Mouse (Mus musculus) cortical plate, adult 2 months (tissue): ENCODE measurements around the gene Tnip3. TPM values are rescaled to one million over a fixed set of nuclear protein-coding genes. Genes with fewer than 3 reads are reported as not detected.

Source experiments
- H3K27ac ChIP-seq: fragments of 200-500 bp; 2 replicates; pipeline ENCODE4 v1.5.1; 2012; ENCODE audit warnings: low read length, control low read depth, inconsistent platforms; ENCODE audit not compliant: insufficient read depth
- H3K4me1 ChIP-seq: fragments of 200-500 bp; 2 replicates; pipeline ENCODE4 v1.6.1; 2011; ENCODE audit warnings: low read length; ENCODE audit not compliant: control insufficient read depth, insufficient read depth
- H3K4me3 ChIP-seq: fragments of 200-500 bp; 2 replicates; pipeline ENCODE4 v1.5.1; 2011; ENCODE audit warnings: mild to moderate bottlenecking, low read length, control low read depth; ENCODE audit not compliant: insufficient read depth
- CTCF ChIP-seq: fragments of 200-500 bp; IDR thresholded peaks from 2 replicates; pipeline ENCODE4 v1.5.1; 2011; ENCODE audit warnings: mild to moderate bottlenecking, control low read depth, low read length; ENCODE audit not compliant: insufficient read depth; ENCODE audit errors: extremely low read depth
- POLR2A ChIP-seq: fragments of 200-500 bp; IDR thresholded peaks from 2 replicates; pipeline ENCODE4 v1.6.1; 2011; ENCODE audit warnings: mild to moderate bottlenecking, low read length, control low read depth; ENCODE audit not compliant: insufficient read depth; ENCODE audit errors: extremely low read depth
- polyA plus RNA-seq: library from polyadenylated mRNA; depleted of rRNA; stranded (reverse); fragments of >200 nt; gene quantifications from 2 replicates; pipeline ENCODE4 v1.2.3, GENCODE M21; 2012

Gene Tnip3
- polyA plus RNA-seq, 1 experiment, result not detected

DNA sequence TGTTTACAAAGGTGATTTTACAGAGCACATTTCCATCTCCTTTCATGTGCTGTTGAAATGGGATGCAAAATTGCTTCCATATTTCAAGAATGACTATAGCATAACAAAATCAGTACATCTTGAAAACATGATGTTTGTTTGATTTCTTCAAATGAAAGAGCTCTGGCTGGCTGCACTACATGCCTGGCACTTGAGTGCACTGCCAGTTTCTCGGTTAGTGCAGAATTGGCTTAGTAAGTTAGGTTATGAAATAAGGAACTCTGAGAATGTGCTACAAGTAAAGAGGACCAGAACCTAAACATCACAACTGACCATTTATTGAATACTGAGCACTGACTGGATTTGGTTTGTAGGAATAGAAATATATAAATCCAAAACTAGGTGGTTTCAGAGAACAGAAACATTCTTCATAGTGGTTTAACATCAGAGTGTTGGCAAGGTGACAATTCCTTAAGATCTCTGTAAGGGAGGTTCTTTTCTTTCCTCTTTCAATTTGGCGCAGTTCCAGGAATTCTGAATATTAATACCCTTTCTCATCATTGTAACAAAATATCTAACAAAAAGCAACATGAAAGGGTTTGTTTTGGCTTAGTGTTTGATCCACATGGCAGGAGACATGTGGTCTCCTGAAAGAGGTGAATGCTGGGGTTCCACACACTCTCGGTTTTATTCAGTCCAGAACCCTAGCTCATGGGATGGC is 98.1 kb downstream of the Tnip3 start:
- TF ChIP-seq CTCF (no peak), POLR2A (no peak)
- no peaks in the 10 kb centered on the region for H3K4me1 ChIP-seq
- H3K27ac ChIP-seq, result no peak overlapping the region
- H3K4me3 ChIP-seq, result no peak overlapping the region

- no peaks in the 10 kb centered on the region for H3K4me1 ChIP-seq
- no peak overlapping the region for H3K27ac ChIP-seq
- H3K4me3 ChIP-seq, result no peak overlapping the region
- TF ChIP-seq CTCF (no peak), POLR2A (no peak)
Measured at GRCm38 (mm10) chr6:65630578-65630977, 105.5 kb downstream of the Tnip3 start.

- no peak overlapping the region for H3K27ac ChIP-seq
- TF ChIP-seq POLR2A (no peak), CTCF (no peak)
- no peak overlapping the region for H3K4me3 ChIP-seq
- no peaks in the 10 kb centered on the region for H3K4me1 ChIP-seq
Measured at GRCm38 (mm10) chr6:65632184-65632583, 107.1 kb downstream of the Tnip3 start.

- H3K4me3 ChIP-seq, result no peak overlapping the region
- H3K4me1 ChIP-seq, result peaks cover 1% of the 10 kb centered on the region; the same call in 1 of the 2 replicates
- H3K27ac ChIP-seq, result no peak overlapping the region
- TF ChIP-seq CTCF (no peak), POLR2A (no peak)
Measured at GRCm38 (mm10) chr6:65642431-65642830, 117.3 kb downstream of the Tnip3 start.

DNA sequence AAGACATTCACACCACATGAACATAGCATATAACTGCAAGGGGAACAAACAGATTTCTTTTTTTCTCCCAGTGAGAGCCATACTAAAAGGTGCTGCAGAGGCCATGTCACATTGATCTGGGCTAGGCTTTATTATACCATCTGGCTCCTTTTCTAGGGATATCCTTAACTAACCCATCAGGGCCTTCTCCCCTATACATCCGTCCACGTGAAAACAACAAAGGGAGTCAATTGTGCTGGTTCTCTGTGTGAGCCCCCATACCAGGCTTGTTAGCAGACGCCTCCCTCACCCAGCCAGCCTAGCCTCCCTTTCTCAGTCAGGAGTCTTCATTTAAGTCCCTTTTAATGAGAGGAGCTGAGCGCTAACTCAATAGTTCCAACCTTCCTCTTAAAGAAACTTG is 119.0 kb downstream of the Tnip3 start:
- Histone ChIP-seq H3K4me1 (peaks cover 1% of the 10 kb centered on the region; the same call in 1 of the 2 replicates), H3K27ac (no peak overlapping the region), H3K4me3 (no peak overlapping the region)
- TF ChIP-seq POLR2A (no peak), CTCF (no peak)

GRCm38 (mm10) chr6:65646408-65646807 is 121.3 kb downstream of the Tnip3 start:
- no peak overlapping the region for H3K27ac ChIP-seq
- H3K4me3 ChIP-seq, result no peak overlapping the region
- H3K4me1 ChIP-seq, result peaks cover 1% of the 10 kb centered on the region; the same call in 1 of the 2 replicates
- TF ChIP-seq CTCF (no peak), POLR2A (no peak)

- Histone ChIP-seq H3K4me1 (peaks cover 1% of the 10 kb centered on the region; the same call in 1 of the 2 replicates), H3K27ac (no peak overlapping the region), H3K4me3 (no peak overlapping the region)
- no peak for TF ChIP-seq POLR2A
Measured at GRCm38 (mm10) chr6:65647731-65648130, 122.6 kb downstream of the Tnip3 start.

DNA sequence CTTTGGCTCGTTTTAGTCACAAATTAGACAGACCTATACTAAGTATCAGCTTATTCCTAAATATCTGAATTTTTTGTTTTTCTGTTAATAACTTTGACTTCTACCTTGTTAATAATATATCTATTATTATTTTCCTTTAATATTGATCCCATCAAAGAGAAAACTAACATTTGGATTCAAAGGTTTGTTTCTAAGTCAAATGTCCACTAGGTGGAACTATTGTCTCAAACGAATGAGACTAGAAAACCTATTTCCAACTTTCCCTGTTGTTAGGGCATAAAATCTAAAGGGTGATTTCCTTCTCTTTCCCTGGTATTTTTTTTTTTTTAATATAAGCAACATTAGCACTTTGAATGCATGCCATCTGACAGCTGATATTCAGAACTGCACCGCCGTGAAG is 126.3 kb downstream of the Tnip3 start:
- no peaks in the 10 kb centered on the region for H3K4me1 ChIP-seq
- no peak for TF ChIP-seq POLR2A
- TF ChIP-seq CTCF, result no peak
- H3K4me3 ChIP-seq, result no peak overlapping the region
- H3K27ac ChIP-seq, result no peak overlapping the region

GRCm38 (mm10) chr6:65661272-65661671 is 136.2 kb downstream of the Tnip3 start:
- no peak overlapping the region for H3K27ac ChIP-seq
- TF ChIP-seq CTCF (no peak), POLR2A (no peak)
- no peak overlapping the region for H3K4me3 ChIP-seq
- no peaks in the 10 kb centered on the region for H3K4me1 ChIP-seq

- no peak overlapping the region for H3K4me3 ChIP-seq
- H3K4me1 ChIP-seq, result no peaks in the 10 kb centered on the region
- no peak overlapping the region for H3K27ac ChIP-seq
- no peak for TF ChIP-seq POLR2A
- TF ChIP-seq CTCF, result no peak
Measured at GRCm38 (mm10) chr6:65662050-65662449, 136.9 kb downstream of the Tnip3 start.
